Mouse (Mus musculus): Measurements from ENCODE around the gene Isoc2a.
"Not testable (repeated sequence)": the region's sequence is repeated elsewhere in the genome, so short reads cannot be mapped to it uniquely, and the experiment has no call there.

Gene Isoc2a

DNA sequence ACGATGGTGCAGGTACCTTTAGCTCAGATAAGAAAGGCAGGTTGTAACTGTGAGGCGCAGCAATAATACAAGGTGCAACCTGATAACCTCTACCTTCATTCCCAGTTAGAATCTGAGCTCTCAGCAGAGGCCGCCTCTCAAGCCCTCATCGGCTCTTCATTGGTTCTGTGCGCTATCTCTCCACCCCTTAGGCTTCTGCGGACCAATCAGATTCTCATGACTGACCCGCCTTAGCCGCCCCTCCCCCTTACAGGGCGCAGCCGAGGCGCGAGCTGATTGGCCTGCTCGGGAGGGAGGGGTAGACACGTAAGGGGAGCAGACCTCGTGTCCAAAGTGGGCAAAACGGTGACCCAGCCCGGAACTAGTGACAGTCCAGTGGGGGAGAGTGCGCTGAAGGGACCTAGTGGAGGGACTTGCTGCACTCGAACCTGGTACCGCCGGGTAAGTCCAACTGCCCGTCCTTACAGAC lies at the start of gene Isoc2a:
TSS of gene Isoc2a (plus strand) at position 401 of the 469 bp plus-strand sequence.
- peak; percentile 75 to 82 for DNase-seq

DNA sequence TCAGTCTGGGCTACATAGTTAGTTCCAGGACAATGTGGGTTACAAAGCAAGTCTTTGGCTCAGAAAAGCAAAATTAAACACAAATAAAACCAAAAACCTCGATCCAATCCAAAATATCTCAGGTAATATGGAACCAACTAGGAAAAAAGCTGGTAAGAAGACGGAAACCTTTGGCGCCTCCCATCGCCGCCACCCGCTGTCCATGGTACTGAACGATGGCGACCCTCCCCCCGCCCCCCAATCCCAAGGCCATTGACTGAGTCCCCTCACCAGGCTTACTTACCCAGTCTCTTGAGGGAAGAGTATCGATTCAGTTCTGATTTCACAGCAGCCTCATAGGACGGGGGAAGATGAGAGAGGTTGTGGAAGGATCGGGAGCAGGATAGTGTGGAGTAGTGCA lies 46.5 kb upstream of the Isoc2a start:
- DNase-seq = no peak

DNA sequence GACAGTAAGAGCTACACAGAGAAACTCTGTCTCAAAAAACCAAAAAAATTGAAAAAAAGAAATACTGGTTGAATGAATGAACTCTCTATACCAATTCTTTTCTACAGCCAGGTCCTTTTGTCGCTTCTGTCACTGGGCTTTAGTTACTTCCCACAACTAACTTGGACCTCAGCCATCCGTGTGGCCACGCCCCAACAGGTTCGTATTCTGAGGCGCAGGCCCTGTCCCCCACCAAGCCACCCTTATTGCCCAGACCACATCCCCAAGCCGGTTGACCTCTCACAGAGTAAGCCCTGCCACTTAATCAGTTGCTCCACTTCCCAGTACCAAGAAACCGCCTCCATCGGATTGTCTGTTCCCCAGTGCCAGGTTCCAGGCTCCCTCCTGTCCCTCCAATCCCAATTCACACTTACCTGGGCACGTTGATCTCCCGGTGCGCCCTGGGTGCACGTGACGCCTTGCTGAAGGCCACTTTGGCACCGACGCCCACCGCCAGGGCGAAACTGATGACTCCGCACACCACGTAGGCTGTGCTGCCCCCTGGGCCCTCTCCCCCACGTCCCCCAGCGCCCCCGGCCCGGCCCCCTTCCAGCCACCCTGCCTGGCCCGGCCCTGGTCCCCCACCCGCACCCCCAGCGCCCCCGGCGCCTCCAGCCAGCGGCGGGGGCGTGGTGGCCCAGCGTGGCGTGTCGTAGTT lies 41.2 kb upstream of the Isoc2a start:
- peak in 1 of 2 experiments; percentile 26 for DNase-seq

DNA sequence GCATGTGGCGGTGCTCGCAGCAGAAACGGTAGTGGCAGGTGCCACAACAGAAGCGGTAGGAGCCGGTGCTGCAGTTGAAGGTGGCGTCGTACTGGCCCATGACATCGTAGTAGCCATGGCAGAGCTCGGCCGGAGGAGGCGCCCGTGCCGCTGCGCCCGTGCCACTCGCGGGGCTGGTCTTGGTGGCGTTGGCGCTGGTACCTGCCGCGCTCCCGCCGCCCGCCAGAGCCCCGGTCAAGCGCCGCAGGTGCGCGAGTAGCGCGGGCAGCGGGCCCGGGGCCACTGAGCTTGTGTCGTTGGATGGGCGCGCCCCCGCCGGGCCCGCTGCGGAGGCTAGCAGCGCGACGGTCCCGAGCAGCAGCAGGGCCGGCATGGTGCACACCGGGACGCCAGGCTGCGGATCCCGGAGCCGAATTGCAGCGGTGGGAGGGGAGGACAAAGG lies 40.6 kb upstream of the Isoc2a start:
- peak; percentile 58 to 67 for DNase-seq

DNA sequence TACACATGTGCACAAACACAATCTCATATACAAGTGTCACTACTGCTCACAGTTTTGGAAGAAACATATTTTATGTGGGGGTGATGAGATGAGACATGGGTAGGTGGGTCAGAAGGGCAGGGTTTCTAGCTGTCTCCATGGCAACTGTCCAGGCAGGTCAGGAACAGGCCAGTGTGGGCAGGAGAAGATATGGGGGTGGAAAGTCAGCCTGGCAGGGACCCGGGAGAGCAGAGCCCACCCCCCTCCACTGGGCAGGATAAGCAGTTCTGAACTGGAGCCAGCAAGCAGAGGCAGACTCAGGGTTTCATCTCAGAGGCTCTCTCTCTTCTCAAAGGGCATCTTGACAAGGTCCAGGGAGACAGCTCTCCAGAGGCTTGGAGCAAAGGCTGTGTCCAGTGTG lies 39.3 kb upstream of the Isoc2a start:
- no peak for DNase-seq

DNA sequence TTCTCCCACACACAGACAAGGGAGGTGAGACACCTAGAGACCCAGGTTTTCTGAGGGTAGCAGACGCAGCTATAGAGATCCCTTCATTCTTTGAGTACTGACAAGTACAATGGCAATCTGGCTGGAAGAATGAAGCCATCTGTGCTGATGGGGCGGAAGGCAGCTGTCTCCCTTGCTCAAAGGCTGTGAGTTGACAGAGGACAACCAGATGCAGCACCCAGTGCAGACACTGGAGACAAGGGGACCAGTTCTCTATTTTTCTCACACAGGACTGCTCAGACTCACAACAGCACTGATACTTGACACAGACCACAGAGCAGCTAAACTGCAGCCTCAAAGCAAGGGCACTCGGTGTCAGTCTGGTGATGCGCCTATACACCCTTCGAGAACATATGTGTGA lies 34.9 kb upstream of the Isoc2a start:
- DNase-seq = no peak

DNA sequence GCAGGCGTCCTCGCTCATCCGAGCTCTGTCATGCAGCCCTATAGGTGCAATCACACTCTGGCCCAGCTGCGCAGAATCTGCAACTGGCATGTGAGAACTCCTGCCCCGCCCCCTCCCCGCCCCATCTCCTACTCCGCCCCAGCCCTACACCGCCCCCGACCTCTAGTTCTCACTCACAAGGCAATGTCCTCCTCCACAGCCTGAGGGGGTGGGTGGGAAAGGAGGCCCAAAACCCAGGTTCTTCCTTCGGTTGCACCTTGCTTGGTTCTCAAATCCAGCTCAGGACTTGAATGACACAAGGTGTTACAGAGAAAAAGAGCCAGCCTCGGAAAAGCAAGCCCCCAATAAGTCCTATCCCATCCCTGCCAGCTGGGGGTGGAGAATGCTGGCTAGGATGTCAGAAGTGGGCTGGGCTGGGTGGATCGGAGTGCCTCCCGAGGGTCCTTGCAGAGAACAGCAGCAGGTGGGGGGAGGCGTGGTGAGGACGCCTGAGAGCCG lies 34.3 kb upstream of the Isoc2a start:
- DNase-seq = no peak

DNA sequence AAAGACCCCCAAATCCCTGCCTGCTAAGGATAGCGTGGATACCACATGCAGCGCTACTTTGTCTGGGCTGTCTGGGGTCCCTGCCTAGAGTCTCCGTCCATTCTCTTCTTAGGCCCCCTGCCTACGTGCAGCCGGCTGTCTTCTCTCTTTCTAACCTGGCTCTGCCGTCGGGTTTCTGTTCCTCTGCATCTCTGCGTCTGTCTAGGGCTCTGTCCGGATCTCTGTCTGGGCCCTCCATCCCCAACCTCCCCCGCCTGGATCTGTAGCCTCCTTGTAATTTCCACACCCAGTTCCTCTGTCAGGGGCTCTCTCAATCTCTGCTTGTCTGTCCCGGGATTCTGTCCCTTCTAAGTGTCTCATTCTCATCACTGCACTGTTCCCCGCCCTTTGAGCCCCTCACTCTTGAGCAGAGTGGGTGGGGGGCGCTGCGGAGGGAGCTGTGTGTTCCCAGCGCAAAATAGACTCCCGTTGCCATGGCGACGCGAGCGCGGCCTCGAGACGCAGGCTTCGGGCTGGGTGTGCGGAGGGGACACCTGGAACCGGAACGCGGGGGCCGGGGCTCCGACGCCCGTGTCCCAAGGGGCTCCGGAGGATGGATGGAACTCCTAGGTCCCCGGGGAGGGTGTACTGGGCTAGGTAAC lies 33.2 kb upstream of the Isoc2a start:
- DNase-seq = no peak

- no peak for DNase-seq
Observed at GRCm38 (mm10) chr7:4844245-4844916, 32.6 kb upstream of the Isoc2a start, which contains the start of gene Shisa7. TSS of gene Shisa7 (minus strand) at chr7:4844696.

DNA sequence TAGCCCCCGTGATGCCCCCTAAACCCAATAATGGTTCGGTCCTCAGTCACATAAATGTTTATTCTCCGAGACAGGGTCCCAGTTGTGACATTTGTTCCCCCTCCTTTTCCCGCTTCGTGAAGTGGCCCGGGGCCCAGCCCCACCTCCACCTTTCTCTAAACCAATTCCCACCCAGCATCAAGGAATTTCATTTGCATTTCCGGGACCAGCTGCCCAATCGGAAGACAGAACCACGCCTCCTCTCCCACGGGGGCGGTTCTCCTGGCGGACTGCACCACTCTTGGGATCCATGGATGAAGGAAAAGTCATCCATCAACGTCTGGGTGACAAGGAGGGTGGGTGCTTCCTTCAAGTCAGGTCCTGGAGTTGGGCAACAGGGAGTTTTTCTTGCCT lies 32.0 kb upstream of the Isoc2a start:
- DNase-seq = no peak

- no peak for DNase-seq
Observed at GRCm38 (mm10) chr7:4849372-4849771, 27.6 kb upstream of the Isoc2a start.

DNA sequence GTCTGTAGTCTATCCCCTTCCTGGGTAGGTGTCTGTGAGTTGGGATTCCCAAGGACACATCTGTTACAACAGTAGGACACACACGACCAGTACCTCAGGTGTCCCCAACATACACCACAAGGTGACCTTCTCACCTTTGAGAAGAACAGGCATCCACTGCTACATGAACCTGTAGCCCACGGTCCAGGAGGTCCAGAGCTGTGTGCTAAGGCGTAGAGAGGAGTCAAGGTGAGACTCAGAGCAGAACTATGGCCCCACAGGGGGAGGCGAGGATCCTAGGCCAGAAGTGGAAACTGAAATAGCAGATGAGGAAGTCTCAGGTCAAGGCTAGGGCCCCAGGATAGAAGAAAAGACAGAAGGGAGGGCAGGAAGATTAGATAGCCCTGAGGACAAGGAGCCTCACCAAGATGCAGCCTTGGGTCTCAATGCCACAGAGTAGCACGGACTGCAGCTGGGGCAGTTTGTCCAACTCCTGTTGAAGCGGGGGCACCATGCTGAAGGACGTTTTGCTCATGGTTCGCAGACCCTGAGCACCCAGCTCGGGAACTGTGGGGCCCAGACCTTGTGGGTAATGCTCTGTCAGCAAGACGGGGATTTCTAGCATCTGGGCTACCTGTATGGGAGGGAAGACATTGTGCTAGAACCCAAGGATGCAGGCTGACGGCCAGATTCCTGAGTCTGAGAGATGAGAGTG lies 26.2 kb upstream of the Isoc2a start:
- no peak for DNase-seq

GRCm38 (mm10) chr7:4851315-4851688 lies 25.7 kb upstream of the Isoc2a start:
- DNase-seq = no peak

DNA sequence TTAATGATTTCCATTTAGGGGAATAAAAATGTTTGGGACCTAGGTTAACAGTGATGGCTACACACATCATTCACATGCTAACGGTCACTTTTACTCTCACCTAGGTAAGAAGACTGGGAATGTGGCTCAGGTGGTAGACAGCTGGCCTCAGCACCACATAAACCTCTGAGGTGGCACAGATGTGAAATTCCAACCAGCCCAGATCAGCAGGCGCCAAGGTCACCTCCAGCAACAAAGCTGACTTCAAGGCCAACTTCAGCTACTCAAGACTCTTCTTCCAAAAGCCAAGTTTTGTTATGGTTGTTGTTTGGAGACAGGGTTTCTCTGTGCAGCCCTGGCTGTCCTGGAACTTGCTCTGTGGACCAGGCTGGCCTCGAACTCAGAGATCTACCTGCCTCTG lies 23.3 kb upstream of the Isoc2a start:
- DNase-seq = no peak

DNA sequence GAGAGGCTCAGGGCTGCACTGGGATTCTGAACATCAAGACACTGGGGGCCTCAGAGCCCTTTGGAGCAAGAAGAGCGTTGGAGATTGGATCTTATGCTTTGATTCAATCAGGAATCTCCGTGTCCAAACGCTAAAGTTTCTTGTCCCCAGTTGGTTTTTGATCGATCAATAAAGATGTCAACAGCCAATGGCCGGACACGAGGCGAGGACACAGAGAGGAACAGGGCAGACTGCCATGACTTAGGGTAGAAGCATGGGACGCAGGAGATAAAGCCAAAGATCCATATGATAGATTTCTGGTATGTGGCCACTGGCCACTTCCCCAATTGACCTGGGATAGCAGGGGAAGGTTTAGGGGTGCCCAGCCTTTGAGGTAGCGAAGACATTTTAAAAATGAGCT lies 20.4 kb upstream of the Isoc2a start:
- DNase-seq = no peak

DNA sequence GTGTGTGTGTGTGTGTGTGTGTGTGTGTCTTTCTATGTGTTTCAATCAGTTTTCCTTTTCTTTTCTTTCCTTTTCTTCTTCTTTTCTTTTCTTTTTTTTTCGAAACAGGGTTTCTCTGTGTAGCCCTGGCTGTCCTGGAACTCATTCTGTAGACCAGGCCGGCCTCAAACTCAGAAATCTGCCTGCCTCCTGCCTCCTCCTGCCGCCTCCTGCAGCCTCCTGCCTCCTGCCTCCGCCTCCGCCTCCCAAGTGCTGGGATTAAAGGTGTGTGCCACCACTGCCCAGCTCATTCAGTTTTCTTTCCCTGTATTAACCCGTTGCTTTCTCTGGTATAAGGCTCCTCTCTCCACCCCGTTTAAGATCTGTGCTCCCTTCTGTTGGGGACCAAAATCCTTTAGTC lies 19.6 kb upstream of the Isoc2a start:
- DNase-seq = no peak

DNA sequence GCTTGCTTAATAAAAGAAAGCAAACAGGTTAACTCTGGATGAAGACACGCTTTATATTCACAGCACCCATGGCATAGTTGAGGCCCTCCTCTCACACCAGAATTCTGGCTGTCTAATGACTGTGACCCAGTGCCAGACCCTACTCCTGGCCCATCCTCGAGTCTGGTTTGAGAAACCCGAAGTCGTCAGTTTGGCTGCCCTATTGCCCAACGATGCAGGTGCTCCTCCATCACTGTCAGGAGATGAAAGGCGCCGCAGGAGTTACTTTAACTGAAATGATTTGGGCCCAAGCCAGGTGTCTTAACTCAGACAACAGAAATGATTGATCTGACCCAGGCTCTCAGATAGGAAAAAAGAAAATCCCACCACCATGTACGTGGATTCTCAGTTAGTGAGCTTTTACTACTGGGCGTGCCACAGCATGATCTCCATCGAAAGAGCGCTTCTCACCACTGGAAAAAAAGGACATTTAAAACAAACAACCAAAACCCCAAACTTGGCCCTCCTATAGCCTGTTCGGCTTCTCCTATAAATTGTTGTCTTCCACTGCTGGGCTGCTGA lies 17.5 kb upstream of the Isoc2a start:
- DNase-seq = no peak

GRCm38 (mm10) chr7:4860926-4861325 lies 16.0 kb upstream of the Isoc2a start:
- not testable (repeated sequence) for DNase-seq

DNA sequence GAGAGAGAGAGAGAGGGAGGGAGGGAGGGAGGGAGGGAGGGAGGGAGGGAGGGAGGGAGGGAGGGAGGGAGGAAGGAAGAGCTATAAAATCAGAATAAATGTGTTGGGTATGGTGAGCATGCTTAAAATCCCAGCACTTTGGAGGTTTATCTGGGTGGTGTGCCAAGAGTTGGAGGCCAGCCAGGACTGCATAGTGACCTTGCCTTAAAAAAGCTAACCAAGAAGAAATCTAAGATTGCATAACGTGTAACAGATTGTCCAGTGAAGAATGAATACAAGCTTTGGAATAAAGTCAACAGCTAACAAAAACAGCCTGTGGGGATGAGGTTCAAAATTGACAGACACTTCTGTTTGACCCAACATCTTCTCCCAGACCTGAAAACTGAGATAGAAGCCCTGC lies 13.9 kb upstream of the Isoc2a start:
- peak in 1 of 2 experiments; percentile 18 for DNase-seq

- DNase-seq = no peak
Observed at GRCm38 (mm10) chr7:4863541-4864080, 13.3 kb upstream of the Isoc2a start.

- DNase-seq = no peak
Observed at GRCm38 (mm10) chr7:4864130-4864845, 12.7 kb upstream of the Isoc2a start.

- no peak for DNase-seq
Observed at GRCm38 (mm10) chr7:4865090-4865489, 11.9 kb upstream of the Isoc2a start.

Data from spleen, adult 18-20 months (tissue).